Mouse (Mus musculus): ENCODE measurements around the gene Pltp. TPM values are rescaled to one million over a fixed set of nuclear protein-coding genes. Genes with fewer than 3 reads are reported as not detected.
"Not testable (repeated sequence)": the region's sequence is repeated elsewhere in the genome, so short reads cannot be mapped to it uniquely, and the experiment has no call there.

Pltp gene
- total RNA-seq, 2 experiments from 2014 or later: 14.8 to 18.6 TPM

GRCm38 (mm10) chr2:164804533-164805331, 52.8 kb downstream of the Pltp start, which contains the start of the genes Acot8 and Zswim3:
Gene Acot8 (minus strand): TSS chr2:164804882.
Gene Zswim3 (plus strand): TSS chr2:164805098.
- peak; percentile 96 for DNase-seq

GRCm38 (mm10) chr2:164803921-164804313, 53.6 kb downstream of the Pltp start:
- DNase-seq: no peak

- DNase-seq: no peak
These were observed 54.1 kb downstream of the Pltp start for GRCm38 (mm10) chr2:164803201-164803920.

GRCm38 (mm10) chr2:164800252-164801004, 57.1 kb downstream of the Pltp start:
- DNase-seq: no peak

GRCm38 (mm10) chr2:164798554-164798953, 59.0 kb downstream of the Pltp start:
- not testable (repeated sequence) for DNase-seq

- DNase-seq: no peak
These were observed 61.6 kb downstream of the Pltp start for GRCm38 (mm10) chr2:164795868-164796267.

- peak; percentile 69 for DNase-seq
These were observed 63.2 kb downstream of the Pltp start for GRCm38 (mm10) chr2:164794293-164794692.

- DNase-seq: no peak
These were observed 63.7 kb downstream of the Pltp start for GRCm38 (mm10) chr2:164793772-164794171.

- peak; percentile 35 for DNase-seq
These were observed 64.3 kb downstream of the Pltp start for GRCm38 (mm10) chr2:164793236-164793635.

- no peak for DNase-seq
These were observed 64.9 kb downstream of the Pltp start for GRCm38 (mm10) chr2:164792400-164793190.

GRCm38 (mm10) chr2:164791841-164792261, 65.7 kb downstream of the Pltp start:
- no peak for DNase-seq

- DNase-seq: no peak
These were observed 67.1 kb downstream of the Pltp start for GRCm38 (mm10) chr2:164790451-164790850.

Other genes with a start within 250 kb of the Pltp start
- gene Wfdc6b, start 244.2 kb downstream of the Pltp start, total RNA-seq (2021): not detected
- not detected for gene Wfdc8, start 244.1 kb downstream of the Pltp start, total RNA-seq (2021)
- not detected for gene Wfdc16, start 218.9 kb downstream of the Pltp start, total RNA-seq (2021)
- gene Wfdc10, start 201.7 kb downstream of the Pltp start, total RNA-seq (2021): not detected
- gene Wfdc9, start 201.1 kb downstream of the Pltp start, total RNA-seq (2021): not detected
- not detected for gene Wfdc11, start 183.6 kb downstream of the Pltp start, total RNA-seq (2021)
- not detected for gene Wfdc13, start 172.6 kb downstream of the Pltp start, total RNA-seq (2021)
- gene Spint4, start 159.2 kb downstream of the Pltp start, total RNA-seq (2021): not detected
- not detected for gene Spint5, start 142.4 kb downstream of the Pltp start, total RNA-seq (2021)
- gene Wfdc3, start 111.8 kb downstream of the Pltp start, total RNA-seq (2021): not detected
- gene Dnttip1, start 111.7 kb downstream of the Pltp start, total RNA-seq (2021): 10 to 100 TPM; 17.0 to 17.5 TPM
- gene Ube2c, start 87.8 kb downstream of the Pltp start, total RNA-seq (2021): 1 to 10 TPM; 1.2 to 1.7 TPM
- gene Tnnc2, start 77.7 kb downstream of the Pltp start, total RNA-seq (2021): over 10,000 TPM; 15,847 to 16,724 TPM
- 10 to 100 TPM; 19.3 to 19.8 TPM for gene Snx21, start 71.9 kb downstream of the Pltp start, total RNA-seq (2021)
- gene Acot8, start 52.8 kb downstream of the Pltp start, total RNA-seq (2021): 1 to 10 TPM; 8.0 to 9.1 TPM
- 1 to 10 TPM; 1.4 TPM for gene Zswim3, start 52.6 kb downstream of the Pltp start, total RNA-seq (2021)
- 1 to 10 TPM; 3.7 to 3.8 TPM for gene Zswim1, start 35.0 kb downstream of the Pltp start, total RNA-seq (2021)
- not detected for gene Spata25, start 29.2 kb downstream of the Pltp start, total RNA-seq (2021)
- 10 to 100 TPM; 42.9 to 49.2 TPM for gene Ctsa, start 24.8 kb downstream of the Pltp start, total RNA-seq (2021)
- 10 to 100 TPM; 28.9 to 35.0 TPM for gene Neurl2, start 24.3 kb downstream of the Pltp start, total RNA-seq (2021)
- 10 to 100 TPM; 21.0 to 25.8 TPM for gene Pcif1, start 21.6 kb upstream of the Pltp start, total RNA-seq (2021)
- 1 to 10 TPM; 8.2 to 9.2 TPM for gene Zfp335, start 54.0 kb upstream of the Pltp start, total RNA-seq (2021)
- gene Mmp9, start 83.1 kb upstream of the Pltp start, total RNA-seq (2021): 1 to 10 TPM in 1 of 2 experiments, under 1 TPM in 1; 0.64 to 1.4 TPM
- gene Slc12a5, start 103.1 kb upstream of the Pltp start, total RNA-seq (2021): under 1 TPM; 0.21 to 0.38 TPM
- gene Ncoa5, start 177.2 kb upstream of the Pltp start, total RNA-seq (2021): 10 to 100 TPM in 1 of 2 experiments, 1 to 10 TPM in 1; 9.9 to 12.6 TPM
- gene Cd40, start 197.9 kb upstream of the Pltp start, total RNA-seq (2021): under 1 TPM; 0.48 to 0.84 TPM
- gene 1700025C18Rik, start 233.0 kb upstream of the Pltp start, total RNA-seq (2021): not detected

All from gastrocnemius, postnatal 25 days (tissue).